Mouse (Mus musculus): ENCODE results near the gene Per2.

Gene Per2

GRCm38 (mm10) chr1:91434905-91435304 lies 24.2 kb downstream of the Per2 start:
- no peak for DNase-seq (ENCODE audit: low read depth, low spot score)

DNA sequence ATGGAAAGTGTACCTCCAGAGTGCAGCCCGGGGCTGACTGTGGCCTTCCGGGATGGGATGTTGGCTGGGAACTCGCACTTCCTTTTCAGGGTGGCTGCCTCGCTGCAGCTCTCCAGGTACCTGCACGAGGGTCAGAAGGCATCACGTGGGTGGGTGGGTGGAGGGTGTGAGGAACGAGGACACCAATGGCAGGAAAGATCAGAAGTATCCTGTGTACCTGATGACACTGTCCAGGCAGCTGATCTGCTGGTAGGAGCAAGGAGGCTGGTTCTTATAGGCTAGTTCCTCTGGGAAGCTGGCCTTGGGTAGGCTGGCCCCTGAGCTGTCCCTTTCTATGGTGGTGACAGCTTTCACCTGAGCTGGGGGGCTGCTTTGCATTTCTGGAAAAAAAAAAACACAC lies 28.4 kb downstream of the Per2 start:
- no peak for DNase-seq (ENCODE audit: low read depth, low spot score)

DNA sequence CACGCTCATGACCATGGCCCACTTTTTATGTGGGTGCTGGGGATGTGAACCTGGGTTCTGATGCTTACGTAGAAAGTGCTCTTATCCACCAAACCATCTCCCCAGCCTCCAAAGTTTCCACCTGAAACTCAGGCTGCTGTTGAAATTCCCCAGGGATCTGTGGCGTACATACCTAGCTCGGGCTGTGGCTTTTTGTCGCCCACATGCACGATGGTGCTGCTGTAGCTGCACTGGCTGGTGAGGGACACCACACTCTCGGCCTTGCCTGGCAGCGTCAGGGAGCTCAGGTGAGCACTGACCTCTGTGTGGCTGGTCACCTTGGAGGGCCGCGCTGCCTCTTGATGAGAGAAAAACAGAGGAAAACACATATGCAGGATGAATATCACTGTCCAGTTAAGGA lies 29.9 kb downstream of the Per2 start:
- DNase-seq (ENCODE audit: low read depth, low spot score), result no peak

DNA sequence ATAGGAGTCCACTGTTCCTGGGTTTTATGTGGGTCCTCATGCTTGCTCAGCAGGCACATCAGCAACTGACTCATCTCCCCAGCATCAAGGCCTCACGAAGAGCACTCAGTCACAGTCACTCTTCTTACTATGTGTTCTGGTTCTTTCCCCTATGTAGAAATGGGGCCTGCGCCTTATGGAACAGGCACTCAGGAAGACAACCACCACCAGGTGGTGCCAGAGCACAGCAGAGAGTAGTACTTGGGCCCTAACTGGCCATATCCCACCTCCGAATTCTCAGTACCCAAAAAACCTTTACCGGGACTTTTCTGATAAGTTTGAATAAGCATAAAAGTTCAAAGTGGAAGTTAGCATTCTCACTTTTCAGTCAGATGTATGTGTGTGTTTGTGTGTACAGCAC lies 30.5 kb downstream of the Per2 start:
- DNase-seq (ENCODE audit: low read depth, low spot score), result no peak

DNA sequence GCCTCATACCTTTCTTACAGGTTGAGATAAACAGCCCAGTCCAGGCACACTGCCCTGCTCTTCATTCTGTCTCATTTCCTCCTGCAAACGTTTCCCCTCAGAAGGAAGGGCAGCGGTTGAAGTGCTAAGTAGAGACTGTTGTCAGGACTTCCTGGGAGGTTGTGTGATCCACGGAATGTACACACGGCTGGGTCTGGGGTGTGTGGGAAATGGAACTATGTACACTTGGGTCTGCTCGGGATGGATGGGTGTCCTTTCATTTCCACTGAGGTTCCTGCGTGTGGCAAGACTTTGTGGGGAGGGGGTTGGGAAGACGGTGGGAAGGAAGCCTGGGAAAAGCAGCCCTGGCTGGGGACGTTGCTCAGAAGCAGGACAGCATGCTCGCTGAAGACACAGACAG lies 32.7 kb downstream of the Per2 start:
- DNase-seq (ENCODE audit: low read depth, low spot score), result no peak

GRCm38 (mm10) chr1:91420601-91421065 lies 38.5 kb downstream of the Per2 start:
- DNase-seq (ENCODE audit: low read depth, low spot score), result no peak

DNA sequence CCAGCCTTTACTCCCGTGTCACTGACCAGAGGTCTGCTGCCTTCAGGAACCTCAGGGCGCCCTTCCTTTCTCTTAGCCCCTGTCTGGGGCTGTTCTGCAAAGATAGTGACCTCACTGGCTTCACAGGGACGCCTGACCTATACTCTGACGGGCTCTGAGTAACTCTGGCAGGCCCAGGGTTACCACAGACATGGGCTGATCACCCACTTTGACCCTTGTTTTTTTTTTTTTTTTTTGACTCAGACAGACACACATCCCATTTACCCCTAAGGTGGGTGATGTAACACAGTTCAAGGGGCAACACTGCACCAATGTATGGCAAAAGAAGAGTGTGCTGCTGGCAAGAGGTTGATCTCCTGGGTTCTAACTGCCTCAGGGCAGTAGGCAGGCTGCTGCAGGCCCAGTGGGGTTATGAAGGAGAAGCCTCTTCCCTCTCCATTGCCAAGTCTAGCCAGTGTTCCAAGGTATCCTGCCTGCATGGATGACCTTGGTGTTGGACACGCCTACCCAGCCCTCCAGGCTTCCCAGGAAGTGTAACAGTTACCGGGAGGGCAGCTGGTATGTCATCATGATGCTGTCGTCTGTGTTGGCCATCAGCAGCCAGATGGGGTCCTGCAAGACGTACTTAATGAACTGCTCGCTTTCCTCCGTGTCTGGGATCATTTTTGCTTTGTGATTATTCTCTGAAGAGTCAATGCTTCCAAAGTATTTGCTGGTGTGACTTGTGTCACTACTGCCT lies 39.1 kb downstream of the Per2 start:
- DNase-seq (ENCODE audit: low read depth, low spot score), result no peak

DNA sequence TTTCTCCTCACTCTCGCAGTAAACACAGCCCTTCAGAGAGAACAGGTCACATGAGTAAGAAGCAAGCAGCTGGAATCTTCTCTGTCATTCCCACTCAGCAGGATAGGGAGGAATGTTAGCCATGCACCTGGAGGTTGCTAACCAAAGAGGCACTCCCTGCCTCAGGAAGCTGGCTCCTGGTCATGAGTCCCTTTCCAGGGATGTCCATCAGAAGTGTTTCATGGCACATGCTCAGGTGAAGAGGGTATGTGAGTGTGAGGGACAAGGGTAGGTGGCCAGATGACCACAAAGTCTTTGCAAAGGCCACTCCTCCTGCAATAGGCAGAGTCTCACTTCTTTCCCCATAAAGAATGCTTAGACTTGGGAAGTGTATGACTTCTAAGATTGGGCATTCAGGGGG lies 41.1 kb downstream of the Per2 start:
- no peak for DNase-seq (ENCODE audit: low read depth, low spot score)

GRCm38 (mm10) chr1:91415311-91415710 lies 43.8 kb downstream of the Per2 start:
- DNase-seq (ENCODE audit: low read depth, low spot score), result no peak

GRCm38 (mm10) chr1:91414903-91415302 lies 44.2 kb downstream of the Per2 start:
- DNase-seq (ENCODE audit: low read depth, low spot score), result no peak

DNA sequence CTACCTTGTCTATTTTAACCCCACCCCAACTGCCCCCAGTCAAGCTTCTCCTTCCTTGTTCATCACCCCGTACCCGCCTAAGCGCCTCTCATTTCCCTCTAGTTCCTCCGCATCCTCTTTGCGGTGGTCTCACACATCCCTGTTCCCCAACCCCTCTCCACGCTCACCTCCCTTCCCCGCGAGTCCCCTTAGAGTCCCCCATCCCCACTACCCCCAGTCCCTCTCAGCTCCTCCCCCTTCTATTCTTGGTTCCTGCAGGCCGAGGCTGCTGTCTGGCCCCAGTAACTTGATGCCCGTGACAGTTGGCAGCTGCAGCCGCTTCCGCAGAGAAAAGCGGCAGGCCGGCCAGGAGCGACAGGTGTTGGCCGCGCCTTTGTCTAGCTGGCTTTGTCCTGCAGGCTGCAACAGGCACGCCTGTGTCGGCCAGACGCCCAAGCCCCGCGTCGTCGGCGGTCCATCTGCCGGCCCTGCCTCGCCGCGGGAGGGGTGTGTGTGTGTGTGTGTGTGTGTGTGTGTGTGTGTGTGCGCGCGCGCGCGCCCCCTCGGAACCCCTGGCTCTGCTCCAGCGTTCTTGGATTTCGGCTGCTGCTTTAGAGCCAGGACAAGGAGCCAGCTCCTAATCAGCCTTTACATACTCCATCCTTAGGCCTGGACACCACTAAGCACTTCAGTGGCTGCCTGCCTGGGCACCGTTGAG lies 45.1 kb downstream of the Per2 start, which contains the start of gene Hes6:
Gene Hes6, minus strand, starts transcription at position 141 of the 697 bp plus-strand sequence.
- no peak for DNase-seq (ENCODE audit: low read depth, low spot score)

GRCm38 (mm10) chr1:91413536-91413897 lies 45.6 kb downstream of the Per2 start:
- DNase-seq (ENCODE audit: low read depth, low spot score), result no peak

GRCm38 (mm10) chr1:91413030-91413506 lies 46.1 kb downstream of the Per2 start:
- DNase-seq (ENCODE audit: low read depth, low spot score), result peak; percentile 87

- DNase-seq (ENCODE audit: low read depth, low spot score), result no peak
Observed at GRCm38 (mm10) chr1:91412286-91413029, 46.7 kb downstream of the Per2 start.

- DNase-seq (ENCODE audit: low read depth, low spot score), result no peak
Observed at GRCm38 (mm10) chr1:91411631-91412285, 47.4 kb downstream of the Per2 start.

DNA sequence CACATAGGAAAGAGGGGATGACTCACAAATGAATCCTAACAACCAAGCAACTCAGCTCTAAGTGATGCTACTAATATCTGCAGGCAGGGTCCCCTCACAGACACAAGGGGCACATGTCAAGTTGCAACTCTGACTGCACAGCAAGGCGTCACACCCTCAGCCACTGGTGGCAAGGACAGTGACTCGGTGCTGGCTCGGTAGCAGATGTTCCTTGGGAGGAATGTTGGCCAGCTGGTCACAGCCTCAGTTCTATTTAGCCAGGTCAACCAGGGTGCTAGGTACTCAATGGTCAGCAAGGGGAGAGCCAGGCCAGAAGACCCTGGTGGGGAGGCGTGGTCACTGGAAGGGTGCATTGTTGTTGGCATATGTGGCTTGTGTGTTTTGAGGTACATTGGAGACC lies 51.3 kb downstream of the Per2 start:
- no peak for DNase-seq (ENCODE audit: low read depth, low spot score)

DNA sequence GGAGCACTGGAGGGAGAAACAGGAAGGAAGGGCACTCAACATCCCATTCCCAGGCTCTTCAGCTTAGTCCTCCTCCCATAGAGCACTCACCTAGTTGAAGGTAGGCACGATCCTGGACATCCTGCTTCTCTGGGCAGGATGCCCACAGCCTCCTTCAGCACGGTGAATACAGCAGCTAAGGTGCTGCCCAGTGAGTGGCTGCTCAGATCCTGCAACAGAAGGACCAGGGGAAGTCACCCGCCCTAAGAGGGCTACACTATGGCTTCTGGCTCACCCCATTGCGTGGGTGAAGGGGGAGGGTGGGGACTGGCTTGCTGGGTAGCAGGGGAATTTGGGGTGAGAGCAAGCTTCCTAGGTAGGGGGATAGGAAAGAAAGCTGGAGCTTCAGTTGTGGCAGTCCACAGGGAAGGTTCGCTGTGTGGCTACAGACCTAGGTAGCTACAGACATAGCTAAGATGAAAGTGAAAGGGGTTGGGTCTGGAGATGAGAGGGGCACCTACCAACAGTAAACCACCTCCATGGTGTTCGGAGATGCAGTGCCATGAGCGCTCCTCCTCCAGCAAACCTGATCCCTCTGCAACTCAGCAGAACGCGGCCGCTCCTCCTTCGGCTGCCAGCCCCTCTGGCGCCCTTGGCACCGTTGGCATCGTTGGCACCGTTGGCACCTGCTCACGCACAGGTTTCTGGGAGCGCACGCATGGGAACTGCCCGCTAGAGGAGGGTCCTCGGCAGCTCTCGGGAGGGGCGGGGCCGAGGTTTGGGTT lies 53.5 kb downstream of the Per2 start:
- no peak for DNase-seq (ENCODE audit: low read depth, low spot score)

DNA sequence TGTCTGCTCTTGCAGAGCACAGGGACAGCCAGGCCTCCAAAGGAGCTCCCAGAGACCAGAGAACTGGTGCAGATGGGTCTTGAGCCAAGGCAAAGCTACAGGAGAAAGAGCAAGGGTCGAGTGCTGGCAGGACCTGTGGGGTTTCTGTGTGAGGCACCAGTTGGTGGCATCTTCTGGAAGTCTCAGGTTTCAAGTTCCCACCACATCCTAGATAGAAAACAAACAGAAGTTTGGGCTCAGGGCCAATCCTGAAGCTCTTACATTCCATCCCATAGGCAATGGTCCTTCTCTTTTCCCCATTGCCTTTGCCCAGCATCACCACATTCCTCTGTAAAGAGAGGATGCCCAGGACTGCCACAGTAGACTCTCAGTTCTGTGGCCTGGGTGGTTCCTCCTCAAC lies 54.1 kb downstream of the Per2 start:
- no peak for DNase-seq (ENCODE audit: low read depth, low spot score)

DNA sequence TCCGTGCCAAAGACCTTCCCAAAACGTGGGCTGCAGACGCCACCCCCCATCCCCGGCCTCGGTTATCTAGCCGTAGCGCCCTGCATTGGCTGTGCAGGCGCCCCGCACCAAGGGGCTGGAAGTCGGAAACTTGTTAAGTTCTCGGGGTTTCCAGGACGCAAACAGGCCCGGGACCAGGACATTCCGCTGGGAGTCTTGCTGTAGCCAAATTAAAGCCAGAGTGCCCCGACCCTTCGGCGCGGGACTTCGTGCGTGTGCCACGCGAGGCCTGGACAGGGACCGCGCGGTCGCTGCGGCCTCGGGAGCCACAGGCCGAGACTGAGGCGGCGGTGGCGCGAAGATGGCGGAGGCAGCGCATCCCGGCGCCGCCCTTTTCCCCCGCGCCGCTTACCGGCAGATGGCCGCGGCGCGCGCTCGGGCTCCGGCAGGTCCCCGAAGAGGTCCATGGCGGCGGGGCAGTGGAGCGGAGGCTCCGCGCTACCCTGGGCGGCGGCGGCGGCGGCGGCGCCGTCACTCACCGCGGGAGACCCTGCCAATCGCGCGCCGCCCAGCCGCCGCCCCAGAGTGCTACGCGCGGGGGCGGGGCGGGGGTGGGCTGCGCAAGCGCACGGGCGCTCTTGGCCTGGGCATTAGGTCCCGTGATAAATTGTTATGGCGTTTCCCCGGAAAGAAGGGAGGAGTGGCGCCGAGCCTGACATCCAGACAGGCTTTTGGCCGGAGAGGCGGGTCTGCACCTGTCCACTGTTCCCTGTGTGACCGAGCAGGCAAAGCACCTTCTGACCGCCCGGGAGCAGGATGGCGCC lies 60.7 kb downstream of the Per2 start, which contains the start of gene Ilkap:
Gene Ilkap, minus strand, starts transcription at position 556 of the 803 bp plus-strand sequence.
- peak; percentile 64 for DNase-seq (ENCODE audit: low read depth, low spot score)

DNA sequence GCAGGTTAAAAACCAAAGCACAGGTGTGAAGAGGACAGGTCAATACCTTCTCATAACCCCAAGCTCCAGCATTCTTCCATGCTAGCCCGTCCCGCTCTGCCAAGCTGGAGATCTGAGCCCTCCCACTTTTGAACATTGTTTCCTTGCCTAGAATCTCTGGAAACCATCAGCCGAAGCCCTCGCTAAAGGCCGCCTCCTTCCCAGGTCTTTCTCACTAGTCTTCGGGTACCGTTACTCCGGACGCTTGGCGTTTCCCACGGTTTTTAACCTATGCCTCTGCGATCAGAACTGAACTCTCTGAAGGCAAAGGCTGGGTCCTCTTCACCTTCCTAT lies 61.2 kb downstream of the Per2 start:
- DNase-seq (ENCODE audit: low read depth, low spot score), result no peak

All from WW6 (cell line).